Mouse (Mus musculus) CH12.LX (cell line): Measurements from ENCODE around the gene Rai2. TPM values are rescaled to one million over a fixed set of nuclear protein-coding genes. Genes with fewer than 3 reads are reported as not detected.

Experiments
- DNase-seq: peaks from one replicate; pipeline ENCODE4 v3.0.0-alpha.2; 2013; ENCODE audit errors: extremely low read depth
- H3K27ac ChIP-seq: 2 replicates; pipeline ENCODE4 v1.5.1; 2012; ENCODE audit warnings: low read depth, mild to moderate bottlenecking, control low read depth, moderate library complexity; ENCODE audit not compliant: insufficient read depth
- H3K27me3 ChIP-seq: replicated peaks from 2 replicates; pipeline ENCODE3; 2012; ENCODE audit warnings: inconsistent platforms
- H3K36me3 ChIP-seq, 2 experiments: replicated peaks in 1 of 2; 2 replicates each; pipeline versions ENCODE3 to v1.6.1; 2012; ENCODE audit warnings: inconsistent platforms in 1 of 2, low read length in 1 of 2, mild to moderate bottlenecking in 1 of 2, mixed read lengths in 1 of 2, moderate library complexity in 1 of 2; ENCODE audit not compliant: control insufficient read depth in 1 of 2, insufficient read depth in 1 of 2
- H3K4me1 ChIP-seq, 2 experiments: 2 replicates each; pipeline ENCODE4 v1.6.1; 2012; ENCODE audit warnings: inconsistent platforms in 1 of 2, moderate library complexity in 1 of 2; ENCODE audit not compliant: insufficient read depth in 2 of 2, control insufficient read depth in 1 of 2
- H3K4me2 ChIP-seq: 2 replicates; pipeline ENCODE4 v1.6.1; 2012; ENCODE audit warnings: low read depth, mild to moderate bottlenecking, control low read depth; ENCODE audit not compliant: poor library complexity, insufficient read depth, severe bottlenecking
- H3K4me3 ChIP-seq, 3 experiments: fragments of 150-350 bp in 1 of 3; sonication (generic) in 1 of 3; replicated peaks in 1 of 3; 2 replicates each; pipeline versions ENCODE3 to v1.5.1; 2011 to 2012; ENCODE audit warnings: low read depth in 2 of 3, low read length in 2 of 3, mild to moderate bottlenecking in 2 of 3, moderate library complexity in 2 of 3, control low read depth in 1 of 3, improper control_type of control experiment in 1 of 3, inconsistent platforms in 1 of 3, mixed read lengths in 1 of 3; ENCODE audit not compliant: poor library complexity in 1 of 3
- H3K79me2 ChIP-seq: replicated peaks from 2 replicates; pipeline ENCODE4 v1.6.1; 2012; ENCODE audit warnings: mild to moderate bottlenecking, moderate library complexity; ENCODE audit not compliant: control insufficient read depth, poor library complexity, insufficient read depth, severe bottlenecking; ENCODE audit errors: extremely low read depth
- H3K9ac ChIP-seq: 2 replicates; pipeline ENCODE4 v1.6.1; 2012; ENCODE audit warnings: low read depth, mild to moderate bottlenecking, control low read depth, moderate library complexity; ENCODE audit not compliant: insufficient read depth
- H3K9me3 ChIP-seq: replicated peaks from 2 replicates; pipeline ENCODE3; 2012; ENCODE audit warnings: low read length, inconsistent platforms, mixed read lengths
- BHLHE40 ChIP-seq: IDR thresholded peaks from 2 replicates; pipeline ENCODE4 v1.6.1; 2011; ENCODE audit warnings: mild to moderate bottlenecking, low read depth, low read length, improper control_type of control experiment
- CHD1 ChIP-seq: IDR thresholded peaks from 2 replicates; pipeline ENCODE4 v1.6.1; 2012; ENCODE audit warnings: low read depth, low read length, improper control_type of control experiment, inconsistent platforms
- CHD2 ChIP-seq: IDR thresholded peaks from 2 replicates; pipeline ENCODE4 v1.6.1; 2011; ENCODE audit warnings: low read length, improper control_type of control experiment
- CTCF ChIP-seq, 2 experiments: IDR thresholded peaks in 1 of 2; conservative IDR thresholded peaks in 1 of 2; 2 replicates each; pipeline ENCODE4 v1.5.1; 2011 to 2012; ENCODE audit warnings: low read depth in 2 of 2, low read length in 2 of 2, improper control_type of control experiment in 1 of 2, inconsistent platforms in 1 of 2, mild to moderate bottlenecking in 1 of 2, moderate library complexity in 1 of 2
- E2F4 ChIP-seq: IDR thresholded peaks from 2 replicates; pipeline ENCODE4 v1.6.1; 2011; ENCODE audit warnings: low read depth, low read length, improper control_type of control experiment; ENCODE audit not compliant: insufficient replicate concordance
- EP300 ChIP-seq: IDR thresholded peaks from 2 replicates; pipeline ENCODE4 v1.6.1; 2011; ENCODE audit warnings: low read length, improper control_type of control experiment
- ETS1 ChIP-seq: conservative IDR thresholded peaks from 2 replicates; pipeline ENCODE4 v1.6.1; 2012; ENCODE audit warnings: low read depth, mild to moderate bottlenecking, inconsistent platforms, low read length, improper control_type of control experiment, moderate library complexity
- GABPA ChIP-seq: IDR thresholded peaks from 2 replicates; pipeline ENCODE4 v1.6.1; 2012; ENCODE audit warnings: low read depth, low read length, improper control_type of control experiment, inconsistent platforms; ENCODE audit not compliant: insufficient replicate concordance
- HCFC1 ChIP-seq: IDR thresholded peaks from 2 replicates; pipeline ENCODE4 v1.6.1; 2012; ENCODE audit warnings: low read depth, mild to moderate bottlenecking, inconsistent platforms, low read length, improper control_type of control experiment
- IRF4 ChIP-seq: IDR thresholded peaks from 2 replicates; pipeline ENCODE4 v1.6.1; 2014; ENCODE audit warnings: low read depth, mild to moderate bottlenecking, inconsistent platforms, low read length, improper control_type of control experiment
- JUN ChIP-seq: IDR thresholded peaks from 2 replicates; pipeline ENCODE4 v1.6.1; 2011; ENCODE audit warnings: low read depth, mild to moderate bottlenecking, low read length, improper control_type of control experiment, moderate library complexity; ENCODE audit not compliant: insufficient read depth
- JUND ChIP-seq: conservative IDR thresholded peaks from 2 replicates; pipeline ENCODE4 v1.6.1; 2011; ENCODE audit warnings: low read depth, low read length, improper control_type of control experiment
- MAFK ChIP-seq: IDR thresholded peaks from 2 replicates; pipeline ENCODE4 v1.6.1; 2011; ENCODE audit warnings: low read length, improper control_type of control experiment; ENCODE audit not compliant: insufficient replicate concordance
- MAX ChIP-seq: IDR thresholded peaks from 2 replicates; pipeline ENCODE4 v1.6.1; 2011; ENCODE audit warnings: low read length, improper control_type of control experiment
- MAZ ChIP-seq: IDR thresholded peaks from 2 replicates; pipeline ENCODE4 v1.6.1; 2012; ENCODE audit warnings: low read depth, mild to moderate bottlenecking, inconsistent platforms, low read length, improper control_type of control experiment, moderate library complexity
- MEF2A ChIP-seq: IDR thresholded peaks from 2 replicates; pipeline ENCODE4 v1.6.1; 2014; ENCODE audit warnings: low read depth, mild to moderate bottlenecking, inconsistent platforms, low read length, improper control_type of control experiment, borderline replicate concordance
- MXI1 ChIP-seq: IDR thresholded peaks from 2 replicates; pipeline ENCODE4 v1.6.1; 2011; ENCODE audit warnings: mild to moderate bottlenecking, low read depth, low read length, improper control_type of control experiment
- MYC ChIP-seq: IDR thresholded peaks from 2 replicates; pipeline ENCODE4 v1.6.1; 2011; ENCODE audit warnings: low read depth, mild to moderate bottlenecking, improper control_type of control experiment, low read length
- NRF1 ChIP-seq: IDR thresholded peaks from 2 replicates; pipeline ENCODE4 v1.6.1; 2014; ENCODE audit warnings: low read depth, mild to moderate bottlenecking, inconsistent platforms, low read length, improper control_type of control experiment, moderate library complexity
- PAX5 ChIP-seq: IDR thresholded peaks from 2 replicates; pipeline ENCODE4 v1.6.1; 2012; ENCODE audit warnings: low read length, inconsistent platforms, mixed read lengths
- POLR2A ChIP-seq: IDR thresholded peaks from 2 replicates; pipeline ENCODE4 v1.6.1; 2011; ENCODE audit warnings: low read depth, mild to moderate bottlenecking, improper control_type of control experiment, low read length
- POLR2AphosphoS2 ChIP-seq: IDR thresholded peaks from 2 replicates; pipeline ENCODE4 v1.6.1; 2011; ENCODE audit warnings: low read depth, low read length, improper control_type of control experiment
- RCOR1 ChIP-seq: conservative IDR thresholded peaks from 2 replicates; pipeline ENCODE4 v1.6.1; 2012; ENCODE audit warnings: low read depth, mild to moderate bottlenecking, inconsistent platforms, low read length, improper control_type of control experiment
- TBP ChIP-seq: conservative IDR thresholded peaks from 2 replicates; pipeline ENCODE4 v1.6.1; 2011; ENCODE audit warnings: low read depth, low read length, improper control_type of control experiment
- TCF12 ChIP-seq: IDR thresholded peaks from 2 replicates; pipeline ENCODE4 v1.6.1; 2014; ENCODE audit warnings: low read depth, mild to moderate bottlenecking, inconsistent platforms, low read length, improper control_type of control experiment
- USF1 ChIP-seq: IDR thresholded peaks from 2 replicates; pipeline ENCODE4 v1.6.1; 2014; ENCODE audit warnings: low read depth, mild to moderate bottlenecking, inconsistent platforms, low read length, improper control_type of control experiment
- USF2 ChIP-seq: conservative IDR thresholded peaks from 2 replicates; pipeline ENCODE4 v1.6.1; 2011; ENCODE audit warnings: low read depth, low read length, improper control_type of control experiment
- ZC3H11A ChIP-seq: IDR thresholded peaks from 2 replicates; pipeline ENCODE4 v1.6.1; 2012; ENCODE audit warnings: low read depth, mild to moderate bottlenecking, inconsistent platforms, low read length, improper control_type of control experiment
- ZKSCAN1 ChIP-seq: IDR thresholded peaks from 2 replicates; pipeline ENCODE4 v1.6.1; 2012; ENCODE audit warnings: low read depth, inconsistent platforms, low read length, improper control_type of control experiment, borderline replicate concordance
- ZNF384 ChIP-seq: IDR thresholded peaks from 2 replicates; pipeline ENCODE4 v1.6.1; 2012; ENCODE audit warnings: low read depth, low read length, improper control_type of control experiment, inconsistent platforms
- dilution Hi-C: fragments of 300-500 bp; cut with MboI; formaldehyde crosslinking; loops from 2 replicates; pipeline ENCODE4 v1.14.3; 2020; ENCODE audit warnings: low sequenced_read_pairs; ENCODE audit not compliant: extremely low pct_unique_long_range_greater_than_20kb, extremely low pct_ligation_motif_present
- in situ Hi-C: fragments of 300-500 bp; cut with MboI; formaldehyde crosslinking; loops from 3 replicates; pipeline ENCODE4 v1.14.3; 2019; ENCODE audit warnings: low sequenced_read_pairs, low pct_ligation_motif_present, low pct_unique_long_range_greater_than_20kb, mixed read lengths
- polyA plus RNA-seq: library from polyadenylated mRNA; unstranded; fragments of >175 nt; gene quantifications from 2 replicates; pipeline ENCODE4 v1.2.1, GENCODE M21; 2012; ENCODE audit warnings: low read depth; ENCODE audit not compliant: insufficient read length
- total RNA-seq, 2 experiments: library from RNA; depleted of rRNA; stranded (reverse); fragments of 300-350 nt in 1 of 2; fragments of >200 nt in 1 of 2; gene quantifications; 2 replicates each; pipeline ENCODE4 v1.2.3; 2012 to 2014

Gene Rai2
- total and polyA plus RNA-seq, 3 experiments, result not detected

DNA sequence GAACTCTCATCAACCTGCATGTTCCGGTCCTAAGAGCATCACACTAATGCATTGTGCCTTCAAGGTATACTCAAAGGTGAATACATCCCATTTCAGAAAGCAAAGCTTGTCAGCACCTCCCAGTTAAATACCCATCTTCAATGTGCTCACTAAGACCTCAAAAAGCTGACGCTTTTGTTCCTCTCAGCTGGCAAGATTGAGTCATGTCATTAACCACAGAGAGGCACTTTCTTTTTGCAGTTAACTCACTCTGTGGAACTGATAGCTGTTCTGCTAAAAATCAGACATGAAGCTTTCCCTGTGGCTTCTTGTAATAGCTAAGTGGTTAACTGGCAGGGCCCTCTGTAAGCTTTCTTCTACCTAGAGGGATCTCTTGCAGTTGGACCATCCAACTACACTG lies 36.6 kb downstream of the Rai2 start:
- Histone ChIP-seq H3K9me3 (no peaks in the 10 kb centered on the region), H3K9ac (no peak overlapping the region), H3K4me1 (peaks cover 0 to 7% of the 10 kb centered on the region in 2 experiments; a peak in 1 of 4 replicates), H3K4me2 (no peak overlapping the region), H3K36me3 (no peaks in the 10 kb centered on the region), H3K4me3 (no peak overlapping the region), H3K27ac (no peak overlapping the region), H3K79me2 (no peaks in the 10 kb centered on the region), H3K27me3 (no peaks in the 10 kb centered on the region)
- dilution Hi-C loops (no loop called here), in situ Hi-C loops (no loop called here)
- peak; percentile 72 for DNase-seq
- no peak for TF ChIP-seq E2F4
- TF ChIP-seq BHLHE40, result peak; percentile 27; the same call in 1 of the 2 replicates
- no peak for TF ChIP-seq USF1
- TF ChIP-seq MYC, result 0 out of 2 replicates have a peak, but pooled peaks have one; percentile 18
- TF ChIP-seq GABPA, result no peak
- TF ChIP-seq MAFK, result peak; percentile 66; the same call in 1 of the 2 replicates
- TF ChIP-seq EP300, result peak; percentile 96
- peak; percentile 74; the same call in 1 of the 2 replicates for TF ChIP-seq RCOR1
- TF ChIP-seq ZKSCAN1, result no peak
- peak; percentile 95 for TF ChIP-seq ETS1
- peak; percentile 95 for TF ChIP-seq JUN
- TF ChIP-seq TCF12, result peak; percentile 24; the same call in 1 of the 2 replicates
- peak; percentile 86 for TF ChIP-seq IRF4
- TF ChIP-seq MEF2A, result peak; percentile 59; the same call in 1 of the 2 replicates
- no peak for TF ChIP-seq PAX5
- no peak for TF ChIP-seq MAZ
- peak; percentile 30; the same call in 1 of the 2 replicates for TF ChIP-seq CHD2
- TF ChIP-seq HCFC1, result no peak
- peak; percentile 96 for TF ChIP-seq JUND

DNA sequence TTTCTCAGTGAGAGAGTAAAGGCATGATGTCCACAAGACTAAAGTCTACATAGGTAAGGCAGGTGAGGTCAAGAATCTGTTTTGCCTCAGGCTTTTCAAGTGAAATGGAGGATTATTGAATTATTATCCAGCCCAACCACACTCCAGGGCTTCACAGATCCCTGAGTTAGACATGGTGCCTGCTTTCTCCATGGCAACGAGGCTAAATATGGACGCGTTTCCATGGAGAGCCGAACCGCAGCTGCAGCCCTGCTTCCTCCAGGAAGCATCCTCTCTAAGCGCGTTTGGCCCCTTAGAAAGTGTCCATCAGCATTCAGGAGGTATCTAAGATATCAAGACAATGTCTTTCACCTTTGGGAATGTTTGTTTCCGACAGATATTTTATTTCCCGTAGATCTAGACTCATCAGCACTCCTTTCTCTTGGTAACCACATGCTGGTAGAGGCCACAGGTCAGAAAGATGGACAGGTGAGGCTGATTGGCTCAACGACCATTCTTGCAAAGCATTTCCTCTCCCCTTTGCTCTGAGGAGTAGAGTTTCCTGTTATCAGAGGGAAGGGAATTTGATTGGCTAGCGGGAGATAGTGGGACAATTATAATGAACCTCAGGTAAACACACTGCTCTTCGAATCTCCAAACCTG lies 59.6 kb downstream of the Rai2 start:
- no peak overlapping the region for H3K4me2 ChIP-seq
- H3K36me3 ChIP-seq, result no peaks in the 10 kb centered on the region
- no peak overlapping the region for H3K27ac ChIP-seq
- no peak for TF ChIP-seq CHD1
- no peak for TF ChIP-seq MAX
- no peak for TF ChIP-seq PAX5
- TF ChIP-seq CTCF (conservative IDR thresholded peaks at IDR 0.05 in 1 of 2, IDR thresholded peaks at IDR 0.05 in 1 of 2; ENCODE audit: low read depth in 2 of 2, low read length in 2 of 2), result no peak
- no peak for TF ChIP-seq MAFK
- no peak for TF ChIP-seq ZNF384
- no peak for TF ChIP-seq POLR2A
- TF ChIP-seq HCFC1, result no peak
- TF ChIP-seq MEF2A, result no peak
- no peak for TF ChIP-seq POLR2AphosphoS2
- no peak for TF ChIP-seq BHLHE40
- TF ChIP-seq ZC3H11A, result no peak
- no peak for TF ChIP-seq USF2
- TF ChIP-seq MAZ, result no peak
- no peak for TF ChIP-seq RCOR1
- TF ChIP-seq JUN, result no peak
- no peak for TF ChIP-seq NRF1
- TF ChIP-seq MXI1, result no peak
- no peak for TF ChIP-seq TBP
- TF ChIP-seq TCF12, result no peak
- H3K27me3 ChIP-seq, result no peaks in the 10 kb centered on the region
- peaks cover 0 to 9% of the 10 kb centered on the region in 2 experiments; a peak in 2 of 4 replicates for H3K4me1 ChIP-seq
- in situ Hi-C loops, result loop anchor here (25.0 kb wide), 1 partner anchor 189 kb away; no protein-coding TSS in a partner anchor
- DNase-seq, result no peak
- no peaks in the 10 kb centered on the region for H3K9me3 ChIP-seq
- no peak overlapping the region for H3K4me3 ChIP-seq
- dilution Hi-C loops, result no loop called here
- H3K9ac ChIP-seq, result no peak overlapping the region
- H3K79me2 ChIP-seq, result no peaks in the 10 kb centered on the region
